Mouse (Mus musculus) regulatory T cell (primary cell): ENCODE data around the gene Adgre5.

Source experiments
- in situ Hi-C: fragments of 300-600 bp; cut with MboI, MseI; formaldehyde crosslinking; loops from one replicate; pipeline ENCODE4 v1.15.1; 2025; ENCODE audit warnings: high pct_unique_total_duplicates

Gene Adgre5

GRCm38 (mm10) chr8:83740976-83741741, at the start of gene Adgre5:
TSS of gene Adgre5 (minus strand) at chr8:83741326.
- in situ Hi-C loops = loop anchor here (10.0 to 25.0 kb wide), 2 partner anchors 1096 to 1244 kb away; partner anchors contain the start of genes Calr, Gadd45gip1 and Rad23a

- in situ Hi-C loops = no loop called here
These were observed 48.7 kb upstream of the Adgre5 start for GRCm38 (mm10) chr8:83789826-83790225.

- in situ Hi-C loops = no loop called here
These were observed 43.9 kb upstream of the Adgre5 start for GRCm38 (mm10) chr8:83785046-83785445.

GRCm38 (mm10) chr8:83782832-83783558, 41.9 kb upstream of the Adgre5 start:
- in situ Hi-C loops = loop anchor here (5.0 kb wide), 3 partner anchors 51 to 174 kb away; partner anchors contain the start of genes Asf1b and Gm10644

- in situ Hi-C loops = loop anchor here (5.0 kb wide), 3 partner anchors 47 to 178 kb away; partner anchors contain the start of genes Asf1b and Gm10644
These were observed 38.5 kb upstream of the Adgre5 start for GRCm38 (mm10) chr8:83779610-83780009.

- in situ Hi-C loops = no loop called here
These were observed 36.9 kb upstream of the Adgre5 start for GRCm38 (mm10) chr8:83778051-83778450.

- in situ Hi-C loops = no loop called here
These were observed 35.5 kb upstream of the Adgre5 start for GRCm38 (mm10) chr8:83776632-83777031.

- in situ Hi-C loops = no loop called here
These were observed 33.1 kb upstream of the Adgre5 start for GRCm38 (mm10) chr8:83774221-83774620.

GRCm38 (mm10) chr8:83773452-83773846, 32.3 kb upstream of the Adgre5 start:
- in situ Hi-C loops = no loop called here

GRCm38 (mm10) chr8:83772701-83773451, 31.8 kb upstream of the Adgre5 start:
- in situ Hi-C loops = no loop called here

- in situ Hi-C loops = no loop called here
These were observed 30.7 kb upstream of the Adgre5 start for GRCm38 (mm10) chr8:83771791-83772190.

- in situ Hi-C loops = no loop called here
These were observed 29.5 kb upstream of the Adgre5 start for GRCm38 (mm10) chr8:83770669-83771068.

GRCm38 (mm10) chr8:83769720-83770119, 28.6 kb upstream of the Adgre5 start:
- in situ Hi-C loops = no loop called here

GRCm38 (mm10) chr8:83768526-83768925, 27.4 kb upstream of the Adgre5 start:
- in situ Hi-C loops = no loop called here

- in situ Hi-C loops = no loop called here
These were observed 26.3 kb upstream of the Adgre5 start for GRCm38 (mm10) chr8:83767442-83767841.

GRCm38 (mm10) chr8:83765663-83766062, 24.5 kb upstream of the Adgre5 start:
- in situ Hi-C loops = no loop called here

- in situ Hi-C loops = no loop called here
These were observed 23.6 kb upstream of the Adgre5 start for GRCm38 (mm10) chr8:83764717-83765116.

GRCm38 (mm10) chr8:83764116-83764515, 23.0 kb upstream of the Adgre5 start:
- in situ Hi-C loops = no loop called here

GRCm38 (mm10) chr8:83759231-83759759, 18.2 kb upstream of the Adgre5 start:
- in situ Hi-C loops = no loop called here

GRCm38 (mm10) chr8:83758298-83758697, 17.2 kb upstream of the Adgre5 start:
- in situ Hi-C loops = no loop called here

- in situ Hi-C loops = no loop called here
These were observed 16.0 kb upstream of the Adgre5 start for GRCm38 (mm10) chr8:83757084-83757607.
